Mouse (Mus musculus): ENCODE data around the gene Ccdc106. TPM values are rescaled to one million over a fixed set of nuclear protein-coding genes. Genes with fewer than 3 reads are reported as not detected.
"Not testable (repeated sequence)": the region's sequence is repeated elsewhere in the genome, so short reads cannot be mapped to it uniquely, and the experiment has no call there.

Ccdc106 gene
- polyA plus RNA-seq, 1 experiment from 2014 or later: 7.0 TPM

GRCm38 (mm10) chr7:5017352-5017751 is 3.0 kb upstream of the Ccdc106 start:
- no peak overlapping the region for H3K4me2 ChIP-seq
- H3K36me3 ChIP-seq: peaks cover 10% of the 10 kb centered on the region
- H3K27me3 ChIP-seq: no peaks in the 10 kb centered on the region
- no peak overlapping the region for H3K27ac ChIP-seq
- ATAC-seq (ENCODE audit: borderline replicate concordance, extremely low read depth, low FRiP score, low TSS enrichment): no peak
- H3K4me3 ChIP-seq: no peak overlapping the region
- no peak overlapping the region for H3K9ac ChIP-seq
- H3K9me3 ChIP-seq: no peaks in the 10 kb centered on the region
- WGBS: 92% methylated on average over 16 of the region's 16 CpGs
- peaks cover 30% of the 10 kb centered on the region for H3K4me1 ChIP-seq

DNA sequence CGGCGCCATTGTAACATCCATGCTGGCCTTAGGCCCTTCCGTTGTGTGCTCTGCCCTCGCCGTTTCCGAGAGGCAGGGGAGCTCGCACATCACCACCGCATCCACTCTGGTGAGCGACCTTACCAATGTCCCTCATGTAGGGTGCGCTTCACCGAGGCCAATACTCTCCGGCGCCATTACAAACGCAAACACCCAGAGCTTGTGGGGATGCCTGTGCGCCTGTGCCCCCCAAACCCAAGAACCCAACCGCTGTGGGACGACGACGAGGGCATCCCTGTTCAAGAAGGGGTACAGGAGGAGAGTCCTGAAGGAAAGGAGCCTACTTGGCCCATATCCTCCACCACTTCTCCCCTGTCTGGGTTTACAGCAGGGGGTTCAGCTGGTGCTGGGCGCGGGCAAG is 2.4 kb upstream of the Ccdc106 start:
- Histone ChIP-seq H3K27me3 (no peaks in the 10 kb centered on the region), H3K4me3 (no peak overlapping the region), H3K4me1 (peaks cover 28% of the 10 kb centered on the region), H3K9ac (no peak overlapping the region), H3K36me3 (peaks cover 11% of the 10 kb centered on the region), H3K27ac (no peak overlapping the region), H3K4me2 (no peak overlapping the region), H3K9me3 (no peaks in the 10 kb centered on the region)
- WGBS: 98% methylated on average over 21 of the region's 21 CpGs
- ATAC-seq (ENCODE audit: borderline replicate concordance, extremely low read depth, low FRiP score, low TSS enrichment): no peak

GRCm38 (mm10) chr7:5019576-5019975 is 777 bp upstream of the Ccdc106 start:
- not testable (repeated sequence) for H3K27me3 ChIP-seq; H3K9me3 ChIP-seq; ATAC-seq (ENCODE audit: borderline replicate concordance, extremely low read depth, low FRiP score, low TSS enrichment)
- H3K4me1 ChIP-seq: peaks cover 24% of the 10 kb centered on the region
- peaks cover 27% of the 10 kb centered on the region for H3K36me3 ChIP-seq
- H3K4me2 ChIP-seq: peak overlapping the region; percentile 77
- WGBS: 22% methylated on average over 8 of the region's 8 CpGs
- peak overlapping the region; percentile 81 for H3K4me3 ChIP-seq
- peak overlapping the region; percentile 98 for H3K27ac ChIP-seq
- H3K9ac ChIP-seq: peak overlapping the region; percentile 93

GRCm38 (mm10) chr7:5020685-5021084 is 332 bp downstream of the Ccdc106 start:
- peaks cover 37% of the 10 kb centered on the region for H3K36me3 ChIP-seq
- H3K4me2 ChIP-seq: peak overlapping the region; percentile 77
- H3K9me3 ChIP-seq: no peaks in the 10 kb centered on the region
- no peaks in the 10 kb centered on the region for H3K27me3 ChIP-seq
- peaks cover 24% of the 10 kb centered on the region for H3K4me1 ChIP-seq
- ATAC-seq (ENCODE audit: borderline replicate concordance, extremely low read depth, low FRiP score, low TSS enrichment): peak; percentile 1
- 0% methylated on average over 14 of the region's 15 CpGs for WGBS
- H3K27ac ChIP-seq: peak overlapping the region; percentile 98
- H3K9ac ChIP-seq: peak overlapping the region; percentile 93
- peak overlapping the region; percentile 81 for H3K4me3 ChIP-seq

DNA sequence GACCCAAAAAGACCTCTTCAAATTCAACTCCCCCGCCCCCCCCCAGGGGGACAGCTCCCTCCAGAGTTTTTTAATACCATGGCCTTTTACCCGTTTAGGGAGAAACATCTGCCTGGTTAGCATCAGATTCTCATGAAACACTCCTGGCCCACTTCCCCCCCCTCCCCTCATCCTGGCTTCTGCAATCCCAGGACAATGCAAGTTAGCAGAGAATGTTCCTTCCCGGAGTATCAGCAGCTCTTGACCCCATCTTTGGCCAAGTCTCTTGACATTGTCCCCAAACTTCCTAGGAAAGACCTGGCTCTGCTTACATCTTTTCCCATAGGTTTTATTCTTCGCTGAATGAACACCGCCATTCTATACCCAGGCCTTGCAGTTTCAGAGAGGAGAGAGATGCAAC is 844 bp downstream of the Ccdc106 start:
- Histone ChIP-seq H3K4me2 (peak overlapping the region; percentile 77), H3K4me3 (peak overlapping the region; percentile 81), H3K9ac (peak overlapping the region; percentile 93), H3K27ac (peak overlapping the region; percentile 98), H3K4me1 (peaks cover 20% of the 10 kb centered on the region), H3K27me3 (no peaks in the 10 kb centered on the region), H3K36me3 (peaks cover 42% of the 10 kb centered on the region), H3K9me3 (no peaks in the 10 kb centered on the region)
- 43% methylated on average over 5 of the region's 5 CpGs for WGBS
- no peak for ATAC-seq (ENCODE audit: borderline replicate concordance, extremely low read depth, low FRiP score, low TSS enrichment)

DNA sequence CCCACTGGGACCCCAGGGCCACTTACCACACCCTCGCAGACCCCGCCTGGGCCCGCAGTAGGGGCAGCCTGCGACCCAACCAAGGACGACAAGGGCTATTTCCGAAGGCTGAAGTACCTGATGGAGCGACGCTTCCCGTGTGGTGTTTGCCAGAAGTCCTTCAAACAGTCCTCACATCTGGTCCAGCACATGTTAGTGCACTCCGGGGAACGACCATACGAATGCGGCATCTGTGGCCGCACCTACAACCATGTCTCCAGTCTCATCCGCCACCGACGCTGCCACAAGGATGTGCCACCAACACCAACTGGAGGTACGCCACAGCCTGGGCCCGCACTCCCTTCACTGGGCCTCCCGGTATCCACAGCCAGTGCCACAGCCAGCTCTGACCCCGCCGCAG is 9.2 kb downstream of the Ccdc106 start:
- no peak overlapping the region for H3K9ac ChIP-seq
- no peaks in the 10 kb centered on the region for H3K27me3 ChIP-seq
- WGBS: 96% methylated on average over 22 of the region's 22 CpGs
- H3K4me1 ChIP-seq: no peaks in the 10 kb centered on the region
- peaks cover 87% of the 10 kb centered on the region for H3K36me3 ChIP-seq
- peaks cover 30% of the 10 kb centered on the region for H3K9me3 ChIP-seq
- H3K4me2 ChIP-seq: no peak overlapping the region
- H3K4me3 ChIP-seq: no peak overlapping the region
- ATAC-seq (ENCODE audit: borderline replicate concordance, extremely low read depth, low FRiP score, low TSS enrichment): no peak
- no peak overlapping the region for H3K27ac ChIP-seq

DNA sequence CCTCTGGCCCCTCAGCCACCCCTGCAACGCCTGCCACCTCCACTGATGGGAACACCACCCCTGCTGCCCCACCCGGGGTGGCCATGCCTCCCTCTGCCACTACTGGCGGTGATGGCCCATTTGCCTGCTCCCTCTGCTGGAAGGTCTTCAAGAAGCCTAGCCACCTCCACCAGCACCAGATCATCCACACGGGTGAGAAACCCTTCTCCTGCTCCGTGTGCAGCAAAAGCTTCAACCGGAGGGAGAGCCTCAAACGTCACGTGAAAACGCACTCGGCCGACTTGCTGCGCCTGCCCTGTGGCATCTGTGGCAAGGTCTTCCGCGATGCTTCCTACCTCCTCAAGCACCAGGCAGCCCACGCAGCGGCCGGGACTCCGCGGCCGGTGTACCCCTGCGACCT is 9.6 kb downstream of the Ccdc106 start:
- Histone ChIP-seq H3K27me3 (no peaks in the 10 kb centered on the region), H3K4me3 (no peak overlapping the region), H3K9ac (no peak overlapping the region), H3K4me2 (no peak overlapping the region), H3K9me3 (peaks cover 30% of the 10 kb centered on the region), H3K36me3 (peaks cover 87% of the 10 kb centered on the region), H3K27ac (no peak overlapping the region), H3K4me1 (no peaks in the 10 kb centered on the region)
- 92% methylated on average over 21 of the region's 21 CpGs for WGBS
- no peak for ATAC-seq (ENCODE audit: borderline replicate concordance, extremely low read depth, low FRiP score, low TSS enrichment)

DNA sequence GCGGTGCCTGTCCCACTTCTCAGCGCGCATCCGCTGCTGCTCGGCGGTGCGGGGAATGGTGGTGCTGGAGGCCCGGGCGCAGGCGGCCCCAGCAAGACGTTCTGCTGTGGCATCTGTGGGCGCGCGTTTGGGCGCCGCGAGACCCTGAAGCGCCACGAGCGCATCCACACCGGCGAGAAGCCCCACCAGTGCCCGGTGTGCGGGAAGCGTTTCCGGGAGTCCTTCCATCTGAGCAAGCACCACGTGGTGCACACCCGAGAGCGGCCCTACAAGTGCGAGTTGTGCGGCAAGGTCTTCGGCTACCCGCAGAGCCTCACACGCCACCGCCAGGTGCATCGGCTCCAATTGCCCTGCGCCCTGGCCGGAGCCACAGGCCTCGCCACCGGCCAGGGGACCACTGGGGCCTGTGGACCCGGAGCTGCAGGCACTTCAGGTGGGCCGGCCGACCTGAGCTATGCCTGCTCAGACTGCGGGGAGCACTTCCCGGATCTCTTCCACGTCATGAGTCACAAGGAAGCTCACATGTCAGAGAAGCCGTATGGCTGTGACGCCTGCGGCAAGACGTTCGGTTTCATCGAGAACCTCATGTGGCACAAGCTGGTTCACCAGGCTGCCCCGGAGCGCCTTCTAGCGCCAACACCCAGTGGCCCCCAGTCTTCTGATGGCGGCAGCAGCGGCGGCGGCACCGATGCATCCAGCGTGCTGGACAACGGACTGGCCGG is 10.4 kb downstream of the Ccdc106 start:
- 88% methylated on average over 63 of the region's 63 CpGs for WGBS
- H3K36me3 ChIP-seq: peaks cover 89% of the 10 kb centered on the region
- ATAC-seq (ENCODE audit: borderline replicate concordance, extremely low read depth, low FRiP score, low TSS enrichment): no peak

GRCm38 (mm10) chr7:5031496-5031895 is 11.1 kb downstream of the Ccdc106 start:
- Histone ChIP-seq H3K27me3 (no peaks in the 10 kb centered on the region), H3K9ac (no peak overlapping the region), H3K36me3 (peaks cover 90% of the 10 kb centered on the region), H3K9me3 (peaks cover 30% of the 10 kb centered on the region), H3K4me2 (no peak overlapping the region), H3K27ac (no peak overlapping the region), H3K4me3 (no peak overlapping the region), H3K4me1 (no peaks in the 10 kb centered on the region)
- ATAC-seq (ENCODE audit: borderline replicate concordance, extremely low read depth, low FRiP score, low TSS enrichment): no peak
- 83% methylated on average over 46 of the region's 46 CpGs for WGBS

More for the DNA sequence above, 10.4 kb downstream of the Ccdc106 start:
- H3K4me2 ChIP-seq: no peak overlapping the region
- no peak overlapping the region for H3K9ac ChIP-seq
- no peak overlapping the region for H3K27ac ChIP-seq
- no peaks in the 10 kb centered on the region for H3K27me3 ChIP-seq
- no peak overlapping the region for H3K4me3 ChIP-seq
- H3K9me3 ChIP-seq: peaks cover 30% of the 10 kb centered on the region
- H3K4me1 ChIP-seq: no peaks in the 10 kb centered on the region

GRCm38 (mm10) chr7:5033818-5034217 is 13.5 kb downstream of the Ccdc106 start, which contains the start of gene 4632433K11Rik:
4632433K11Rik (plus strand) TSS chr7:5034118.
- ATAC-seq (ENCODE audit: borderline replicate concordance, extremely low read depth, low FRiP score, low TSS enrichment): no peak

DNA sequence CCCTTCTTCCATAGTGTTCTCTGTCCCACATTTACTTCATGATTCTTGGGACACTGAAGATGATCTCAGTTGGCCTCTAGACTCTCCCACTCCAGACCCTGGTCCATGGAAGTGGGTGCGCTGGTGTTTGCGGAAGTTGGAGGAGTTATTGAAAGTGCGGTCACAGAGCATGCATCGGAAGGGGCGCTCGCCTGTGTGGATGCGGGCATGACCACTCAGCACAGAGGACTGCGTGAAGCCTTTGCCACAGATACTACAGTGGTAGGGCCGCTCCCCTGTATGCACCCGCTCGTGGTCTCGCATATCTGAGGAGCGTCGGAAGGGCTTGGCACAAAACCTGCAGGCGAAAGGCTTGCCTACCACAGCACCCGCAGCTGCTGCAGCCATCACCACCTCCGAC is 15.3 kb downstream of the Ccdc106 start:
- Histone ChIP-seq H3K4me1 (0 out of 2 replicates have a peak, but pooled peaks cover 6% of the 10 kb centered on the region), H3K4me2 (no peak overlapping the region), H3K4me3 (no peak overlapping the region), H3K36me3 (peaks cover 57% of the 10 kb centered on the region), H3K9ac (no peak overlapping the region), H3K27ac (no peak overlapping the region), H3K27me3 (no peaks in the 10 kb centered on the region), H3K9me3 (peaks cover 17% of the 10 kb centered on the region)
- 96% methylated on average over 17 of the region's 17 CpGs for WGBS
- ATAC-seq (ENCODE audit: borderline replicate concordance, extremely low read depth, low FRiP score, low TSS enrichment): no peak

More at GRCm38 (mm10) chr7:5033818-5034217, 13.5 kb downstream of the Ccdc106 start, which contains the start of gene 4632433K11Rik:
- Histone ChIP-seq H3K27ac (no peak within 1 kb of the TSS), H3K4me3 (no peak within 1 kb of the TSS), H3K27me3 (no peaks in the 10 kb centered on the region), H3K9ac (no peak within 1 kb of the TSS), H3K36me3 (peaks cover 75% of the 10 kb centered on the region), H3K4me1 (0 out of 2 replicates have a peak, but pooled peaks cover 2% of the 10 kb centered on the region), H3K9me3 (peaks cover 30% of the 10 kb centered on the region), H3K4me2 (no peak within 1 kb of the TSS)
- 92% methylated on average over 3 of the region's 3 CpGs for WGBS

DNA sequence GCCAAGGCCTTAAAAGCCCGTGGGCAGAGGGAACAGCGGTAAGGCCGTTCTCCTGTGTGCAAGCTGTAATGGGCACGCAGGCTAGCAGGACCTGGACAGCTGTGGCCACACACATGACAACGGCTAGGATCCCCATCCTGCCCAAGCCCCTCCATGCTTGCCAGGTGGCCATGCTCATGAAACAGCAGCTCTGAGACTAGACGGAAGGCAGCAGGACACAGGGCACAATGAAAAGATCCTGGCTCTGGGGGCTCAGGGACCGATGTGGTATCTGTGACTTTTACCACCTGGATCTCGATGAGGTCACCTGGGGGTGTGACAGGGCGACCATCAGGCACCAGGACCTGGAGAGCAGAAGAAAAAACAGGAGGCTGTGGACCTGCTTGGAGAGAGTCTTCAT is 15.8 kb downstream of the Ccdc106 start:
- Histone ChIP-seq H3K4me2 (no peak overlapping the region), H3K4me3 (no peak overlapping the region), H3K36me3 (peaks cover 52% of the 10 kb centered on the region), H3K9me3 (peaks cover 12% of the 10 kb centered on the region), H3K27ac (no peak overlapping the region), H3K4me1 (0 out of 2 replicates have a peak, but pooled peaks cover 6% of the 10 kb centered on the region), H3K9ac (no peak overlapping the region), H3K27me3 (no peaks in the 10 kb centered on the region)
- ATAC-seq (ENCODE audit: borderline replicate concordance, extremely low read depth, low FRiP score, low TSS enrichment): no peak
- 87% methylated on average over 9 of the region's 9 CpGs for WGBS

Measured in lung, embryonic 15.5 days (tissue).